Mouse (Mus musculus): Measurements from ENCODE around the gene Cct2. TPM values are rescaled to one million over a fixed set of nuclear protein-coding genes. Genes with fewer than 3 reads are reported as not detected.

The Cct2 gene
- polyA plus RNA-seq, 1 experiment from 2014 or later, result 115 TPM

Other genes starting within 250 kb of the Cct2 start
- 0.07 TPM in 1 of 2 replicates, not detected in the other for gene Myrfl, start 166.9 kb downstream of the Cct2 start, polyA plus RNA-seq (2015; fragmentation: Nextera tagmentation; extraction: Ambion mirVana)
- 11.1 and 13.3 TPM in 2 replicates for gene Rab3ip, start 113.0 kb downstream of the Cct2 start, polyA plus RNA-seq (2015; fragmentation: Nextera tagmentation; extraction: Ambion mirVana)
- gene Gm10271, start 91.2 kb downstream of the Cct2 start, polyA plus RNA-seq (2015; fragmentation: Nextera tagmentation; extraction: Ambion mirVana), result not detected in 2 replicates
- gene Best3, start 77.5 kb downstream of the Cct2 start, polyA plus RNA-seq (2015; fragmentation: Nextera tagmentation; extraction: Ambion mirVana), result 0.04 and 0.07 TPM in 2 replicates
- not detected in 2 replicates for gene Lrrc10, start 18.5 kb downstream of the Cct2 start, polyA plus RNA-seq (2015; fragmentation: Nextera tagmentation; extraction: Ambion mirVana)
- 7.4 and 9.0 TPM in 2 replicates for gene Frs2, start 84.7 kb upstream of the Cct2 start, polyA plus RNA-seq (2015; fragmentation: Nextera tagmentation; extraction: Ambion mirVana)
- 28.2 and 30.6 TPM in 2 replicates for gene Yeats4, start 160.7 kb upstream of the Cct2 start, polyA plus RNA-seq (2015; fragmentation: Nextera tagmentation; extraction: Ambion mirVana)
- gene 9530003J23Rik, start 174.9 kb upstream of the Cct2 start, polyA plus RNA-seq (2015; fragmentation: Nextera tagmentation; extraction: Ambion mirVana), result not detected in 2 replicates
- gene Lyz2, start 218.5 kb upstream of the Cct2 start, polyA plus RNA-seq (2015; fragmentation: Nextera tagmentation; extraction: Ambion mirVana), result 661 and 713 TPM in 2 replicates
- 0.16 and 0.25 TPM in 2 replicates for gene Lyz1, start 229.1 kb upstream of the Cct2 start, polyA plus RNA-seq (2015; fragmentation: Nextera tagmentation; extraction: Ambion mirVana)

All from liver, embryonic 16.5 days (tissue).